Mouse (Mus musculus): ENCODE measurements around the gene Auts2.

- TF ChIP-seq CTCF (conservative IDR thresholded peaks at IDR 0.05; ENCODE audit: insufficient read depth, insufficient read length, low read depth, low read length) (no peak), POLR2A (IDR thresholded peaks at IDR 0.05; ENCODE audit: low read depth, low read length) (no peak)
Observed at GRCm38 (mm10) chr5:132324246-132324883, 218.8 kb downstream of the Auts2 start.

Data from kidney, adult 2 months (tissue).